15 mouse cellular contexts compared by ENCODE assay signal in the genomic region with DNA sequence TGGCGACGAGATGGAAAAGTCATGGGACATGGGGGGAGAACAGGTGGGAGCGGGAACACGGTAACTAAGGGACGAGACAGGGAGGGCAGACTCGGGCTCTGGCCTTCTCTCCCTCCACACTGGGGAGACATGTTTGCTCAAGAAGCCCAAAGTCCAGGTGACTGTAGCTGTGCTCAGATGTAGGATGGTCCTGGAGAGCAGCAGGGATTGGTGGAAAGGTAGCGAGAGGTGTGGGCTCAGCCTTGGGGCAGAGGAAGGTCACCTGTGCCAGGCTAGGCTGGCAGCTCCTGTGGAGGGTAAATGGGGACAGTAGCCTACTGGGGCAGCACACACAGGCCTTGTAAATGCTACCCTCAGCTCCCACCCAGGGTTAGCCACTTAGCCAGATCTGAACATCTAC. TPM values are rescaled to one million over a fixed set of nuclear protein-coding genes. Genes with fewer than 3 reads are reported as not detected.
A peak's percentile ranks its signal among the peaks of the same experiment; 100 is the strongest.
DNase-seq lines count a peak whose midpoint lies in the region; ATAC-seq and TF ChIP-seq lines count a peak whose summit lies in the region.
"Had no signal": no experiment of that assay in that cellular context is flagged by ENCODE, and none has a peak within 500 bp of the region (broad histone marks: within the 10 kb centered on the region; RNA-seq: fewer than 3 reads in every experiment).

No protein-coding gene starts in this region.

- 71% methylated on average over 7 of the region's 7 CpGs for WGBS in kidney, adult 2 months
- 77% methylated on average over 7 of the region's 7 CpGs for WGBS in kidney, embryonic 16.5 days
- 60% methylated on average over 7 of the region's 7 CpGs for WGBS in liver, embryonic 14.5 days (ENCODE audit: insufficient replicate concordance)
- WGBS in hindbrain, embryonic 16.5 days = 93% methylated on average over 7 of the region's 7 CpGs

- DNase-seq in kidney, adult 2 months = peak; percentile 74
- DNase-seq in kidney, postnatal 25 days = peak; percentile 36 to 88
- no peak for DNase-seq in liver, embryonic 14.5 days (ENCODE audit: low read depth in 3 of 3, low spot score in 3 of 3)
- no peak for DNase-seq in cerebellum, adult 8-10 months
- DNase-seq in thymus, postnatal 0 days (ENCODE audit: low spot score) = no peak
- DNase-seq: cerebellum, adult 18-20 months; gastrocnemius, postnatal 36 days; lung, postnatal 10 days; right cerebral cortex, adult 18-20 months had no signal

- H3K4me2 ChIP-seq in kidney, embryonic 16.5 days (replicated peaks; ENCODE audit: low read depth, low read length) = no peak overlapping the region
- no peak overlapping the region for H3K4me2 ChIP-seq in liver, embryonic 14.5 days (ENCODE audit: low read depth)
- no peak overlapping the region for H3K4me2 ChIP-seq in hindbrain, embryonic 16.5 days (ENCODE audit: low read length)
- H3K4me2 ChIP-seq: forebrain, embryonic 13.5 days; midbrain, embryonic 12.5 days had no signal

- no peaks in the 10 kb centered on the region for H3K36me3 ChIP-seq in kidney, adult 2 months (ENCODE audit: control insufficient read depth, insufficient read depth, low read length)
- H3K36me3 ChIP-seq in kidney, embryonic 16.5 days (ENCODE audit: insufficient read depth, low read length) = 0 out of 2 replicates have a peak, but pooled peaks cover 4% of the 10 kb centered on the region
- no peaks in the 10 kb centered on the region for H3K36me3 ChIP-seq in liver, embryonic 14.5 days (replicated peaks; ENCODE audit: control insufficient read depth, insufficient read depth, low read depth)
- H3K36me3 ChIP-seq in hindbrain, embryonic 16.5 days (ENCODE audit: control insufficient read depth, insufficient read depth, low read length) = no peaks in the 10 kb centered on the region; the same call in 1 of the 2 replicates

- H3K27me3 ChIP-seq in kidney, adult 2 months (replicated peaks; ENCODE audit: control insufficient read depth, insufficient read depth, low read length) = no peaks in the 10 kb centered on the region
- H3K27me3 ChIP-seq in kidney, embryonic 16.5 days (ENCODE audit: insufficient read depth, low read length) = no peaks in the 10 kb centered on the region
- no peaks in the 10 kb centered on the region for H3K27me3 ChIP-seq in liver, embryonic 14.5 days (ENCODE audit: control insufficient read depth, insufficient read depth, low read length)
- H3K27me3 ChIP-seq in hindbrain, embryonic 16.5 days (replicated peaks; ENCODE audit: control insufficient read depth, insufficient read depth, low read length) = no peaks in the 10 kb centered on the region
- H3K27me3 ChIP-seq: forebrain, embryonic 13.5 days; midbrain, embryonic 12.5 days had no signal

- no peak overlapping the region for H3K9ac ChIP-seq in kidney, embryonic 16.5 days (replicated peaks; ENCODE audit: low read length)
- no peak overlapping the region for H3K9ac ChIP-seq in liver, embryonic 14.5 days (replicated peaks)
- no peak overlapping the region for H3K9ac ChIP-seq in hindbrain, embryonic 16.5 days (ENCODE audit: low read depth, low read length)
- H3K9ac ChIP-seq: forebrain, embryonic 13.5 days; midbrain, embryonic 12.5 days had no signal

- no peak for TF ChIP-seq CTCF in kidney, adult 2 months (conservative IDR thresholded peaks at IDR 0.05; ENCODE audit: insufficient read depth, insufficient read length, low read depth, low read length)
- TF ChIP-seq CTCF in liver, embryonic 14.5 days (IDR thresholded peaks at IDR 0.05; ENCODE audit: low read depth) = no peak

- H3K27ac ChIP-seq in kidney, adult 2 months (ENCODE audit: insufficient read depth, low read depth, low read length) = no peak overlapping the region
- no peak overlapping the region for H3K27ac ChIP-seq in kidney, embryonic 16.5 days (ENCODE audit: low read length)
- no peak overlapping the region for H3K27ac ChIP-seq in liver, embryonic 14.5 days
- no peak overlapping the region for H3K27ac ChIP-seq in hindbrain, embryonic 16.5 days (ENCODE audit: low read depth, low read length)
- H3K27ac ChIP-seq: forebrain, embryonic 13.5 days; layer of hippocampus, adult 2 months; midbrain, embryonic 12.5 days had no signal

- ATAC-seq in kidney, embryonic 16.5 days (ENCODE audit: low FRiP score, low TSS enrichment) = no peak
- ATAC-seq in liver, embryonic 14.5 days (ENCODE audit: insufficient read depth) = peak; percentile 51; the same call in 1 of the 2 replicates
- ATAC-seq in hindbrain, embryonic 16.5 days = no peak
- ATAC-seq: forebrain, embryonic 13.5 days had no signal

- no peak overlapping the region for H3K4me3 ChIP-seq in kidney, adult 2 months (ENCODE audit: insufficient read depth, low read depth, low read length)
- no peak overlapping the region for H3K4me3 ChIP-seq in kidney, embryonic 16.5 days (ENCODE audit: low read length)
- no peak overlapping the region for H3K4me3 ChIP-seq in liver, embryonic 14.5 days (ENCODE audit: insufficient read depth in 1 of 2, low read depth in 2 of 2, low read length in 2 of 2)
- H3K4me3 ChIP-seq in hindbrain, embryonic 16.5 days (ENCODE audit: low read length) = no peak overlapping the region
- H3K4me3 ChIP-seq: forebrain, embryonic 13.5 days; hindbrain, embryonic 10.5 days; layer of hippocampus, adult 2 months; midbrain, embryonic 12.5 days had no signal

- no peak for TF ChIP-seq POLR2A in kidney, adult 2 months (IDR thresholded peaks at IDR 0.05; ENCODE audit: low read depth, low read length)

- TF ChIP-seq EP300 in liver, embryonic 14.5 days (IDR thresholded peaks at IDR 0.05; ENCODE audit: low read depth) = no peak

- no peaks in the 10 kb centered on the region for H3K9me3 ChIP-seq in kidney, embryonic 16.5 days (ENCODE audit: low read length)
- H3K9me3 ChIP-seq in liver, embryonic 14.5 days (ENCODE audit: control insufficient read depth, low read length) = no peaks in the 10 kb centered on the region
- no peaks in the 10 kb centered on the region for H3K9me3 ChIP-seq in hindbrain, embryonic 16.5 days (ENCODE audit: control insufficient read depth, low read length)
- H3K9me3 ChIP-seq: forebrain, embryonic 13.5 days; hindbrain, embryonic 10.5 days; midbrain, embryonic 12.5 days had no signal

- peaks cover 8% of the 10 kb centered on the region; the same call in 1 of the 2 replicates for H3K4me1 ChIP-seq in kidney, adult 2 months (ENCODE audit: control insufficient read depth, insufficient read depth, low read length)
- no peaks in the 10 kb centered on the region for H3K4me1 ChIP-seq in kidney, embryonic 16.5 days (ENCODE audit: insufficient read depth, low read length)
- no peaks in the 10 kb centered on the region for H3K4me1 ChIP-seq in liver, embryonic 14.5 days (replicated peaks; ENCODE audit: control insufficient read depth in 2 of 2, insufficient read depth in 2 of 2, low read length in 1 of 2)
- no peaks in the 10 kb centered on the region for H3K4me1 ChIP-seq in hindbrain, embryonic 16.5 days (ENCODE audit: control insufficient read depth, insufficient read depth, low read depth, low read length)
- H3K4me1 ChIP-seq: forebrain, embryonic 13.5 days; hindbrain, embryonic 10.5 days; midbrain, embryonic 12.5 days had no signal

RNA-seq across cellular contexts. Expression of gene Nat10, which starts 47.2 kb away (rescaled TPM):
- 23.8 and 29.6 TPM in 2 replicates for polyA plus RNA-seq in kidney, adult 2 months (2012; rRNA removed)
- polyA plus RNA-seq in kidney, embryonic 16.5 days (2015; fragmentation: Nextera tagmentation; extraction: Ambion mirVana) = 32.1 and 32.2 TPM in 2 replicates
- 20.5 and 21.7 TPM in 2 replicates for polyA plus RNA-seq in liver, embryonic 14.5 days (2012; rRNA removed)
- 9.1 and 12.9 TPM in 2 replicates for polyA plus RNA-seq in liver, embryonic 14.5 days (2014; fragmentation: Nextera tagmentation; extraction: Ambion mirVana)
- 19.3 and 19.8 TPM in 2 replicates for polyA plus RNA-seq in hindbrain, embryonic 16.5 days (2015; fragmentation: Nextera tagmentation; extraction: Ambion mirVana)
- polyA plus RNA-seq in thymus, postnatal 0 days (2015; fragmentation: Nextera tagmentation; extraction: Ambion mirVana) = 17.7 and 19.5 TPM in 2 replicates

Comparison
In these comparisons a context has a peak if more than half of its experiments do, and no peak if none do; other contexts are left out.
1. DNase-seq: peak in kidney, adult 2 months (single experiment) and kidney, postnatal 25 days (2 of 2); none in liver, embryonic 14.5 days (0 of 3), cerebellum, adult 8-10 months (single experiment) and thymus, postnatal 0 days (single experiment).